8 mouse cellular contexts compared by ENCODE assay signal in genomic region chr1:60342808-60343629, GRCm38 (mm10). TPM values are rescaled to one million over a fixed set of nuclear protein-coding genes. Genes with fewer than 3 reads are reported as not detected.
DNase-seq lines count a peak whose midpoint lies in the region; ATAC-seq lines count a peak whose summit lies in the region.

Gene Cyp20a1 (plus strand): TSS chr1:60343323.

- H3K4me2 ChIP-seq in forebrain, embryonic 14.5 days (ENCODE audit: low read length): peak within 1 kb of the TSS; percentile 56
- peak within 1 kb of the TSS; percentile 86 for H3K4me2 ChIP-seq in neural tube, embryonic 15.5 days

- peak; percentile 99 for ATAC-seq in forebrain, embryonic 14.5 days
- ATAC-seq in neural tube, embryonic 15.5 days (ENCODE audit: low FRiP score): peak; percentile 99

- peak; percentile 93 for DNase-seq in ES-CJ7 (ENCODE audit: low read depth, low spot score)
- DNase-seq in cerebellum, adult 11 months: peak; percentile 90
- DNase-seq in forebrain, embryonic 14.5 days (ENCODE audit: low spot score): peak; percentile 91
- DNase-seq in heart, postnatal 14 days: peak; percentile 91 to 92
- peak; percentile 90 for DNase-seq in layer of hippocampus, adult 11-12 months (ENCODE audit: low spot score)
- peak; percentile 91 to 93 for DNase-seq in lung, adult 18-20 months
- peak; percentile 90 for DNase-seq in testis, postnatal 14 days (ENCODE audit: low spot score)

- H3K27ac ChIP-seq in forebrain, embryonic 14.5 days (ENCODE audit: low read depth, low read length): peak within 1 kb of the TSS; percentile 89
- H3K27ac ChIP-seq in neural tube, embryonic 15.5 days (replicated peaks): peak within 1 kb of the TSS; percentile 96

- peak within 1 kb of the TSS; percentile 69 for H3K4me3 ChIP-seq in forebrain, embryonic 14.5 days (ENCODE audit: low read depth, low read length)
- H3K4me3 ChIP-seq in neural tube, embryonic 15.5 days (replicated peaks): peak within 1 kb of the TSS; percentile 81

- peak within 1 kb of the TSS; percentile 76 for H3K9ac ChIP-seq in forebrain, embryonic 14.5 days (ENCODE audit: low read length)
- H3K9ac ChIP-seq in neural tube, embryonic 15.5 days (replicated peaks): peak within 1 kb of the TSS; percentile 76

- H3K4me1 ChIP-seq in forebrain, embryonic 14.5 days (ENCODE audit: control insufficient read depth, insufficient read depth, low read length): no peaks in the 10 kb centered on the region
- H3K4me1 ChIP-seq in neural tube, embryonic 15.5 days: peaks cover 14% of the 10 kb centered on the region

- 2% methylated on average over 60 of the region's 60 CpGs for WGBS in forebrain, embryonic 14.5 days
- WGBS in neural tube, embryonic 15.5 days: 1% methylated on average over 60 of the region's 60 CpGs

- no peaks in the 10 kb centered on the region for H3K27me3 ChIP-seq in forebrain, embryonic 14.5 days (replicated peaks; ENCODE audit: control insufficient read depth, insufficient read depth, low read length)
- H3K27me3 ChIP-seq in neural tube, embryonic 15.5 days (replicated peaks): no peaks in the 10 kb centered on the region

- H3K9me3 ChIP-seq in forebrain, embryonic 14.5 days (replicated peaks; ENCODE audit: control insufficient read depth, low read length): no peaks in the 10 kb centered on the region
- H3K9me3 ChIP-seq in neural tube, embryonic 15.5 days (replicated peaks): no peaks in the 10 kb centered on the region

- intact Hi-C loops in heart, postnatal 14 days (cut with DNase I): loop anchor here (5.0 kb wide), 1 partner anchor 524 kb away; no protein-coding TSS in a partner anchor

- H3K36me3 ChIP-seq in forebrain, embryonic 14.5 days (ENCODE audit: control insufficient read depth, insufficient read depth, low read length): 0 out of 2 replicates have a peak, but pooled peaks cover 5% of the 10 kb centered on the region
- H3K36me3 ChIP-seq in neural tube, embryonic 15.5 days: peaks cover 8% of the 10 kb centered on the region

RNA-seq across cellular contexts. Expression of gene Cyp20a1, which starts in this region (rescaled TPM):
- 3.3 and 3.6 TPM in 2 replicates for polyA plus RNA-seq in forebrain, embryonic 14.5 days (2014; fragmentation: Nextera tagmentation; extraction: Ambion mirVana)
- 10 to 100 TPM; 10.6 to 14.1 TPM for total RNA-seq in heart, postnatal 14 days (2021)
- 18.2 and 20.6 TPM in 2 replicates for polyA plus RNA-seq in neural tube, embryonic 15.5 days (2015; fragmentation: Nextera tagmentation; extraction: Ambion mirVana)

Comparison
In these comparisons a context has a peak if more than half of its experiments do, and no peak if none do; other contexts are left out.
1. Peak in every context shown above with its lines: DNase-seq, ATAC-seq, H3K4me3 ChIP-seq and H3K27ac ChIP-seq.